Mouse (Mus musculus) retina, postnatal 1 day (tissue): Measurements from ENCODE around the gene Gm42791.
A peak's percentile ranks its signal among the peaks of the same experiment; 100 is the strongest.

Experiments
- DNase-seq: peaks from one replicate; pipeline ENCODE4 v3.0.0-alpha.2; 2012

The Gm42791 gene

GRCm38 (mm10) chr5:149006362-149007294, 11.7 kb upstream of the Gm42791 start:
- peak; percentile 97 for DNase-seq

GRCm38 (mm10) chr5:149005701-149006361, 10.9 kb upstream of the Gm42791 start:
- no peak for DNase-seq

GRCm38 (mm10) chr5:149005083-149005482, 10.1 kb upstream of the Gm42791 start:
- DNase-seq = no peak

GRCm38 (mm10) chr5:149003137-149003536, 8.2 kb upstream of the Gm42791 start:
- peak; percentile 39 for DNase-seq

GRCm38 (mm10) chr5:149002803-149003115, 7.8 kb upstream of the Gm42791 start:
- no peak for DNase-seq

- DNase-seq = no peak
Measured at GRCm38 (mm10) chr5:149002034-149002802, 7.3 kb upstream of the Gm42791 start.

- no peak for DNase-seq
Measured at GRCm38 (mm10) chr5:148999802-149000201, 4.9 kb upstream of the Gm42791 start.

GRCm38 (mm10) chr5:148998512-148998911, 3.6 kb upstream of the Gm42791 start:
- no peak for DNase-seq

- DNase-seq = no peak
Measured at GRCm38 (mm10) chr5:148996709-148997037, 1.7 kb upstream of the Gm42791 start.

- no peak for DNase-seq
Measured at GRCm38 (mm10) chr5:148995962-148996708, 1.2 kb upstream of the Gm42791 start.

- no peak for DNase-seq
Measured at GRCm38 (mm10) chr5:148994311-148994705, 639 bp downstream of the Gm42791 start.

- no peak for DNase-seq
Measured at GRCm38 (mm10) chr5:148992598-148992997, 2.3 kb downstream of the Gm42791 start.

GRCm38 (mm10) chr5:148990891-148991311, 4.0 kb downstream of the Gm42791 start:
- DNase-seq = no peak

- peak; percentile 32 for DNase-seq
Measured at GRCm38 (mm10) chr5:148989480-148989879, 5.5 kb downstream of the Gm42791 start.

GRCm38 (mm10) chr5:148984961-148985360, 10.0 kb downstream of the Gm42791 start:
- DNase-seq = no peak

GRCm38 (mm10) chr5:148983696-148984095, 11.3 kb downstream of the Gm42791 start:
- DNase-seq = no peak

GRCm38 (mm10) chr5:148983108-148983664, 11.8 kb downstream of the Gm42791 start:
- no peak for DNase-seq

- no peak for DNase-seq
Measured at GRCm38 (mm10) chr5:148982396-148982795, 12.6 kb downstream of the Gm42791 start.

- peak; percentile 27 for DNase-seq
Measured at GRCm38 (mm10) chr5:148980607-148981006, 14.3 kb downstream of the Gm42791 start.

GRCm38 (mm10) chr5:148978458-148979165, 16.3 kb downstream of the Gm42791 start:
- DNase-seq = no peak

GRCm38 (mm10) chr5:148977698-148978457, 17.1 kb downstream of the Gm42791 start:
- DNase-seq = peak; percentile 83
